Mouse (Mus musculus): Measurements from ENCODE around the gene Akr1c14.

- TF ChIP-seq CTCF (IDR thresholded peaks at IDR 0.05; ENCODE audit: low read depth, low read length) (no peak), POLR2A (IDR thresholded peaks at IDR 0.05; ENCODE audit: borderline replicate concordance, low read depth, low read length) (no peak)
Measured at GRCm38 (mm10) chr13:4131317-4131716, 82.5 kb downstream of the Akr1c14 start.
